Mouse (Mus musculus) liver, adult 2 months (tissue): ENCODE results near the gene Gpr156. TPM values are rescaled to one million over a fixed set of nuclear protein-coding genes. Genes with fewer than 3 reads are reported as not detected.
A peak's percentile ranks its signal among the peaks of the same experiment; 100 is the strongest.

ENCODE experiments used
- DNase-seq: peaks from one replicate; pipeline ENCODE4 v3.0.0-alpha.2; 2011; ENCODE audit warnings: low read depth, low spot score; ENCODE audit errors: extremely low read depth
- H3K27ac ChIP-seq: fragments of 200-500 bp; replicated peaks from 2 replicates; pipeline ENCODE4 v1.5.1; 2012; ENCODE audit warnings: low read depth, mild to moderate bottlenecking, control low read depth, inconsistent platforms, low read length; ENCODE audit not compliant: insufficient read depth
- H3K27me3 ChIP-seq: fragments of 200-500 bp; 2 replicates; pipeline ENCODE4 v1.6.1; 2012; ENCODE audit warnings: mild to moderate bottlenecking, moderate library complexity, low read length, inconsistent platforms; ENCODE audit not compliant: control insufficient read depth, insufficient read depth
- H3K36me3 ChIP-seq: fragments of 200-500 bp; 2 replicates; pipeline ENCODE4 v1.6.1; 2012; ENCODE audit warnings: low read length, inconsistent platforms; ENCODE audit not compliant: control insufficient read depth, insufficient read depth
- H3K4me1 ChIP-seq: fragments of 200-500 bp; 2 replicates; pipeline ENCODE4 v1.6.1; 2011; ENCODE audit warnings: low read length; ENCODE audit not compliant: control insufficient read depth, insufficient read depth
- H3K4me3 ChIP-seq: fragments of 200-500 bp; 2 replicates; pipeline ENCODE4 v1.5.1; 2011; ENCODE audit warnings: low read depth, mild to moderate bottlenecking, control low read depth, low read length, moderate library complexity; ENCODE audit not compliant: insufficient read depth
- H3K79me2 ChIP-seq: fragments of 200-500 bp; 2 replicates; pipeline ENCODE4 v1.6.1; 2012; ENCODE audit warnings: inconsistent platforms, mild to moderate bottlenecking, low read length, moderate library complexity; ENCODE audit not compliant: control insufficient read depth, insufficient read depth
- H3K9ac ChIP-seq: fragments of 200-500 bp; 2 replicates; pipeline ENCODE4 v1.6.1; 2012; ENCODE audit warnings: low read depth, mild to moderate bottlenecking, control low read depth, inconsistent platforms, low read length
- CTCF ChIP-seq: fragments of 200-500 bp; IDR thresholded peaks from 2 replicates; pipeline ENCODE4 v1.5.1; 2011; ENCODE audit warnings: low read depth, low read length, control low read depth
- POLR2A ChIP-seq: fragments of 200-500 bp; IDR thresholded peaks from 2 replicates; pipeline ENCODE4 v1.6.1; 2011; ENCODE audit warnings: low read length, control low read depth; ENCODE audit not compliant: insufficient read depth; ENCODE audit errors: extremely low read depth
- WGBS: fragments of 180-500 bp; shearing (Covaris S2); methylation state at CpG from one replicate; pipeline ENCODE4 v1.1.7; 2018; 5-methylcytosine and 5-hydroxymethylcytosine counted together
- polyA plus RNA-seq: library from polyadenylated mRNA; depleted of rRNA; stranded (reverse); fragments of >200 nt; gene quantifications from 2 replicates; pipeline ENCODE4 v1.2.3, GENCODE M21; 2012
- total RNA-seq: library from RNA; depleted of rRNA; stranded (reverse); fragments of >200 nt; gene quantifications from 2 replicates; pipeline ENCODE4 v1.2.3, GENCODE M21; 2014

Gpr156 gene
- total and polyA plus RNA-seq, 2 experiments: not detected

GRCm38 (mm10) chr16:37920842-37921409 lies 4.6 kb downstream of the Gpr156 start:
- no peaks in the 10 kb centered on the region for H3K79me2 ChIP-seq
- no peak overlapping the region for H3K9ac ChIP-seq
- H3K4me3 ChIP-seq: no peak overlapping the region
- H3K27me3 ChIP-seq: peaks cover 9% of the 10 kb centered on the region; the same call in 1 of the 2 replicates
- TF ChIP-seq CTCF (no peak), POLR2A (no peak)
- no peaks in the 10 kb centered on the region for H3K36me3 ChIP-seq
- no peak for DNase-seq
- WGBS: 82% methylated on average over 8 of the region's 8 CpGs
- H3K4me1 ChIP-seq: peaks cover 2% of the 10 kb centered on the region; the same call in 1 of the 2 replicates
- H3K27ac ChIP-seq: no peak overlapping the region

- no peak for TF ChIP-seq POLR2A
- no peak for TF ChIP-seq CTCF
- DNase-seq: no peak
- no peak overlapping the region for H3K4me3 ChIP-seq
- no peak overlapping the region for H3K27ac ChIP-seq
- no peaks in the 10 kb centered on the region for H3K4me1 ChIP-seq
- H3K79me2 ChIP-seq: no peaks in the 10 kb centered on the region
- no peaks in the 10 kb centered on the region for H3K36me3 ChIP-seq
- no peaks in the 10 kb centered on the region for H3K27me3 ChIP-seq
- H3K9ac ChIP-seq: no peak overlapping the region
- WGBS: 52% methylated on average over 7 of the region's 7 CpGs
These were observed 9.8 kb downstream of the Gpr156 start for GRCm38 (mm10) chr16:37926087-37926486.

- WGBS: 73% methylated on average over 4 of the region's 4 CpGs
- Histone ChIP-seq H3K27me3 (no peaks in the 10 kb centered on the region), H3K9ac (no peak overlapping the region), H3K36me3 (no peaks in the 10 kb centered on the region), H3K27ac (no peak overlapping the region), H3K4me1 (no peaks in the 10 kb centered on the region), H3K4me3 (no peak overlapping the region), H3K79me2 (no peaks in the 10 kb centered on the region)
- TF ChIP-seq POLR2A (no peak), CTCF (no peak)
- DNase-seq: no peak
These were observed 10.8 kb downstream of the Gpr156 start for GRCm38 (mm10) chr16:37927117-37927516.

- no peak for DNase-seq
- TF ChIP-seq POLR2A (no peak), CTCF (no peak)
- H3K27ac ChIP-seq: no peak overlapping the region
These were observed 12.7 kb downstream of the Gpr156 start for GRCm38 (mm10) chr16:37929006-37929405.

GRCm38 (mm10) chr16:37929626-37930025 lies 13.3 kb downstream of the Gpr156 start:
- Histone ChIP-seq H3K4me1 (no peaks in the 10 kb centered on the region), H3K27ac (no peak overlapping the region), H3K27me3 (no peaks in the 10 kb centered on the region), H3K4me3 (no peak overlapping the region), H3K36me3 (no peaks in the 10 kb centered on the region), H3K9ac (no peak overlapping the region), H3K79me2 (no peaks in the 10 kb centered on the region)
- no peak for TF ChIP-seq CTCF
- TF ChIP-seq POLR2A: no peak
- no peak for DNase-seq
- 84% methylated on average over 2 of the region's 2 CpGs for WGBS

More at GRCm38 (mm10) chr16:37929006-37929405, 12.7 kb downstream of the Gpr156 start:
- no peaks in the 10 kb centered on the region for H3K4me1 ChIP-seq
- H3K79me2 ChIP-seq: no peaks in the 10 kb centered on the region
- H3K27me3 ChIP-seq: no peaks in the 10 kb centered on the region
- no peak overlapping the region for H3K4me3 ChIP-seq
- no peaks in the 10 kb centered on the region for H3K36me3 ChIP-seq
- WGBS: 84% methylated on average over 2 of the region's 2 CpGs
- no peak overlapping the region for H3K9ac ChIP-seq

GRCm38 (mm10) chr16:37934932-37935331 lies 18.6 kb downstream of the Gpr156 start:
- 88% methylated on average over 2 of the region's 2 CpGs for WGBS
- DNase-seq: no peak
- Histone ChIP-seq H3K27ac (no peak overlapping the region), H3K9ac (no peak overlapping the region), H3K27me3 (no peaks in the 10 kb centered on the region), H3K79me2 (no peaks in the 10 kb centered on the region), H3K4me3 (no peak overlapping the region), H3K4me1 (no peaks in the 10 kb centered on the region), H3K36me3 (no peaks in the 10 kb centered on the region)
- TF ChIP-seq CTCF (0 out of 2 replicates have a peak, but pooled peaks have one; percentile 4), POLR2A (no peak)
